Mouse (Mus musculus) frontal cortex, postnatal 25 days (tissue): ENCODE data around the gene Las1l.
A peak's percentile ranks its signal among the peaks of the same experiment; 100 is the strongest.
"Not testable (repeated sequence)": the region's sequence is repeated elsewhere in the genome, so short reads cannot be mapped to it uniquely, and the experiment has no call there.

Experiments used
- DNase-seq, 2 experiments: peaks; one replicate each; pipeline ENCODE4 v3.0.0; 2022; ENCODE audit warnings: low spot score in 2 of 2

Las1l gene

DNA sequence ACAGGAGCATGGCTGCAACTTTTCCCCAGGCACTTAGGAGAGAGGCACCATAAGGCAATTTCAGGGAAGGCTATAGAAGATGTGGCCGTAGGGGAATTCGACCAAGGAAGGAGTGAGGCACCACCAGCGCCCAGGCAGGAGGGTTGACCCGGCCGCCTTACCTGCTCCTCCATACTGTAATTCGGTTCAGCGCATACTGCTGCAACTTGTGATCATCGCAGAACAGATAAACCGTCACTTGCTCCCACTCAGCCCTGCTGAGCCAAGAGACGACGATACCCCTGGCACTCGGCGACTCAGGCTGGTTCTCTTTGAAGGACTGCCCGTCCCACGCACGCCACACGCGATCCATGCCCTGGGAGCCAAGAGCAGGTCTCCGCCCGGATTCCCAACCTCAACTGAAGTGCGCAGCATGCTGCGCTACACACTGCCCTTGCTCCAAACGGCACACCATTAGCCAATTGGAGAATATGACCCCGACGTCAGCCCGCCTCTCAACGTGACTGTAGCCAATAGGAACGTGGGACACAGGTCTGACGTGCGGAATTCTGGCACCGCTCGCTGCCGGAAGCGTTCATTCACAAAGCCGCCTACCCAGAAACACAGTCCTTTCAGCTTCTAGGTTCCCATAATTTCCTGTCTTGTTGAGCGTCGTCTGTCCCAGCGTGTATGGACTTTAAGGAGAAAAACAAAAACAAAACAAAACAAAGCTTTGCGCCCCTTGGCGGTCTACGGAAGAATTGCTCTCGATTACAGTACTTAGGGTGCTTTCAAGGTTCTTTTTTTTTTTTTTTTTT lies at the start of gene Las1l:
Gene Las1l (minus strand): TSS at position 466 of the 797 bp plus-strand sequence.
- DNase-seq: peak; percentile 74 to 84

GRCm38 (mm10) chrX:96006395-96006794 lies 49.6 kb upstream of the Las1l start:
- DNase-seq: no peak

GRCm38 (mm10) chrX:95999601-96000000 lies 42.8 kb upstream of the Las1l start:
- no peak for DNase-seq

DNA sequence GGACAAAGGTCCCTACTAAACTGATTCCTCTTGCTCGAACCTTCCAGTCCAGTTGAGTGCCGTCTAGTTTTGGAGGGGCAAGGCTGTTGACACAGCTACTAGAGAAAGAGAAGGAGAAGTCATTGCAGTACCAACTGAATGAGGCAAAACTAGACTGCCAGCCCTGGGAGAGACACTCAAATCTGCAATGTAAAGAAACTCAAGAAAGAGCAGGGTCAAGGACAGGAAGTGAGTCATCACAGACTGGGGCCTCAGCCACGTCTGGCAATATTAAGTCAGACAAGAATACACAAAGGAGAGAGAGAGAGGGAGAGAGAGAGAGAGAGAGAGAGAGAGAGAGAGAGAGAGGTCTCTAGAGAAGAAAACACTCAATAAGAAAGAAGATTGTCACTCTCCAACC lies 36.4 kb upstream of the Las1l start:
- DNase-seq: no peak

DNA sequence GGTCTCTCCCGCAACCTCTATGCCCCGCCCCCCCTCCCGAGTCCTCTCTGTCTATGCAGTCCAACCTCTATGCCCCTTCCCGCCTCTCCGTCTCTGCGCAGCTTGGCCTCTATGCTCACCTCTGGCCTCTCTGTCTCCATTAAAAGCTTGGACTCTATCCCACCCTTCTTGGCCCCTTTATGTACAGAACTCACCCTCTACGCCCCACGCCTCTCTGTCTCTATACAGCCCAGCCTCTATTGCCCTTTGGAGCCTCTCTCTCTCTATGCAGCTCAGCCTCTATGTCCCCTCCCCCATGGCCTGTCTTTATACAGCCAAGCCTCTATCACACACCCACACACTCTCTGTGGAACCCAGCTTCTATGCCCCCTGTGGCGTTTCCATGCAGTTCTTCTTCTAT lies 13.2 kb upstream of the Las1l start:
- no peak for DNase-seq

DNA sequence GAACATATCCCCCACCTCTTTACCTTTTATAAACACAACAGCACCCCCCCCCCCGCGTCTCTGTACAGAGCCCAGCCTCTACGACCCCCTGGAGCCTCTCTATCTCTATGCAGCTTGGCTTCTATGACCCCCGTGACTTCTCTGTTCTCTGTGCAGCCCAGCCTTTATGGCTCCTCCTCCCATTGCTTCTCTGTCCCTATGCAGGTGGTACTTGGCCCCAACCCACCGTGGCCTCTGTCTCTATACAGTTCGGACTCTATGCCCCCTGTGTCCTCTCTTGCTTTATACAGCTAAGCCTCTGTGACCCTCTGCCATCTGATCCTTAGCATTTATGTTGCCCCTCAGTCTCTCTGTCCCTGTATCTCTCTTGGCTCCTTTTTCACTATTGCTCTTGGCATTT lies 12.4 kb upstream of the Las1l start:
- DNase-seq: no peak

- peak; percentile 15 to 35 for DNase-seq
Measured at GRCm38 (mm10) chrX:95968594-95968965, 11.8 kb upstream of the Las1l start.

- DNase-seq: no peak
Measured at GRCm38 (mm10) chrX:95967847-95968593, 11.3 kb upstream of the Las1l start.

- no peak for DNase-seq
Measured at GRCm38 (mm10) chrX:95965036-95965435, 8.3 kb upstream of the Las1l start.

- no peak for DNase-seq
Measured at GRCm38 (mm10) chrX:95963366-95963765, 6.6 kb upstream of the Las1l start.

- DNase-seq: not testable (repeated sequence)
Measured at GRCm38 (mm10) chrX:95957461-95957860, 699 bp upstream of the Las1l start.

- no peak for DNase-seq
Measured at GRCm38 (mm10) chrX:95950776-95951175, 6.0 kb downstream of the Las1l start.

GRCm38 (mm10) chrX:95948135-95948534 lies 8.6 kb downstream of the Las1l start:
- DNase-seq: no peak

GRCm38 (mm10) chrX:95945496-95945895 lies 11.3 kb downstream of the Las1l start:
- DNase-seq: no peak

GRCm38 (mm10) chrX:95935481-95935880 lies 21.3 kb downstream of the Las1l start:
- no peak for DNase-seq

DNA sequence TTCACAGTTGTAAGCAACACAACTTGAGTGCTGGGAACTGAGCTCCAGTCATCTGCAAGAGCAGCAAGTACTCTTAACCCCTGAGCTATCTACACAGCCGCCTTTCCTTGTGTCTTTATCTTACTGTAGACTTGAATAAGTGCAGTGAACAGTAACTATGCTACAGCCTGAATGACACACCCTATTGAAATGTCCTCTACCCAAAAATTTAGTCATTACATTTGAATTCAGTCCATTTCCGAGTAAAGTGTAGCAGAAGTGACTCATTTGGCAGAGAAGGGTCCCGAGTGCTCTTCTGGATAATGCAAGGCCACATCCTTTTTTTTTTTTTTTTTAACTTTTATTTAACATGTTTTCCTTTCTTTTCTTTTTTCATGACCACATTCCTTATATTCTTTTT lies 54.0 kb downstream of the Las1l start:
- DNase-seq: no peak
